Mouse (Mus musculus) lung, adult 2 months (tissue): ENCODE results near the gene Cd19. TPM values are rescaled to one million over a fixed set of nuclear protein-coding genes. Genes with fewer than 3 reads are reported as not detected.
"Not testable (repeated sequence)": the region's sequence is repeated elsewhere in the genome, so short reads cannot be mapped to it uniquely, and the experiment has no call there.

Experiments used
- DNase-seq: peaks from one replicate; pipeline ENCODE4 v3.0.0; 2022
- H3K4me1 ChIP-seq: fragments of 200-500 bp; 2 replicates; pipeline ENCODE4 v1.6.1; 2011; ENCODE audit warnings: low read length; ENCODE audit not compliant: control insufficient read depth, insufficient read depth
- H3K4me3 ChIP-seq: fragments of 200-500 bp; replicated peaks from 2 replicates; pipeline ENCODE3; 2011; ENCODE audit warnings: low read depth, mild to moderate bottlenecking, control low read depth, low read length; ENCODE audit errors: extremely low read depth
- CTCF ChIP-seq: fragments of 200-500 bp; IDR thresholded peaks from 2 replicates; pipeline ENCODE4 v1.5.1; 2011; ENCODE audit warnings: mild to moderate bottlenecking, low read length, control low read depth; ENCODE audit not compliant: insufficient read depth
- POLR2A ChIP-seq: fragments of 200-500 bp; IDR thresholded peaks from 2 replicates; pipeline ENCODE4 v1.6.1; 2011; ENCODE audit warnings: low read depth, mild to moderate bottlenecking, control low read depth, low read length, borderline replicate concordance; ENCODE audit errors: extremely low read depth
- WGBS: fragments of 180-500 bp; shearing (Covaris S2); methylation state at CpG from one replicate; pipeline ENCODE4 v1.1.7; 2018; 5-methylcytosine and 5-hydroxymethylcytosine counted together
- polyA plus RNA-seq: library from polyadenylated mRNA; depleted of rRNA; stranded (reverse); fragments of >200 nt; gene quantifications from 2 replicates; pipeline ENCODE4 v1.2.3, GENCODE M21; 2012

The Cd19 gene
- polyA plus RNA-seq, 1 experiment: 20.6 TPM

DNA sequence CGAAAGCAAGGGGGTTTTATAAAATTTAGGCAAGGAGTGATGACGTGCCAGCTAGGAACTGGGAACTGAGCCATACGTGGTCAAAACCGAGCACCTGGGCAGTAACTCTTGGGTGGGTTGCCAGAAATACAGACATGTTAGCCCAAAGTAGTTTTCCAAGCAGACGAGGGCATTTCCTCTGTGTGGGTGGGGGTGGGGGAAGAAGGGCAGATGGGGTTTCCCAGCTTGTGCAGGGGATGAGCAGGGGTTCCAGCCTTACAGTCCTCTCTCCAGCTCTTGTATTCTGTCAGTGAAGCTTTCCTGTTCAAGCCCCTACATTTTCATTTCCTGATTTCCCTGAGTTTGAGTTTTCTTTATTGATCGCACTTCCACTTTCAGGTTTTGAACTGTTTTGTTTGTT, 9.5 kb upstream of the Cd19 start:
- DNase-seq: no peak
- WGBS: 70% methylated on average over 6 of the region's 6 CpGs
- H3K4me1 ChIP-seq: peaks cover 5% of the 10 kb centered on the region
- H3K4me3 ChIP-seq: no peak overlapping the region
- TF ChIP-seq POLR2A (no peak), CTCF (no peak)

DNA sequence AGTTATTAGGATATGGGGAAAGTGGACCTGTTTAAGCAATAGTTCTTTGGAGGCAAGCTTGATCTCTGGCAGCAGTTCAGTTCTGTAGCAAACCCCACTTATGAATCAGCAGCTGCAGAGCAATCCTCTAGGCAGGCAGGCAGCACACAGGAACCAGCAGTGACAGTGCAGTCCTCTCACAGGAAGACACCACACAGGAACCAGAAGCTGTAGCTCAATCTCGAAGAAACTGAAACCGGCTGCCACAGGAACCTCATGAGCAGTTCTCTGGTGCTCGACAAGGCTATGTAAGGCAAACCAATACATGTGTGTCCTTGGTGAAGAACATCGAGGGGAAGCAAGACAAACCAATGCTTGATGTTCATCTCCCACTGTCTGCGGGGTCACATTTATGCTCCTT, 7.1 kb upstream of the Cd19 start:
- WGBS: 76% methylated on average over 5 of the region's 5 CpGs
- TF ChIP-seq POLR2A (no peak), CTCF (no peak)

DNA sequence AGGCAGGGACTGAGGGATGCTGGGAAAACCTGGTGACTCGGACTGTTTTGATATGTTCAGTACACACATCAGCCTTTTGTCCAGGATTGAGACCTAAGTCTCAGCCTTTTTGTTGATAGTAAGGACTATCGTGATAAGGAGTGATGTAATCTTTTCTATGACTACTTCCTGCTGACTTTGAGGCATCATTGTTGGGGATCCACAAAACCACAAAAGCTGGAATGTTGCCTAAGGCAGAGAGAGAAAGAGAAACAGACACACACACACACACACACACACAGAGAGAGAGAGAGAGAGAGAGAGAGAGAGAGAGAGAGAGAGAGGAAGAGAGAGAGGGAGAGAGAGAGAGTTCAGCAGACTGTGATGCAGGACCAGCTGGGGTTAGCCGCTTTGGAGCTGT, 3.8 kb upstream of the Cd19 start:
- WGBS: 22% methylated on average over 3 of the region's 3 CpGs
- no peak overlapping the region for H3K4me3 ChIP-seq
- TF ChIP-seq POLR2A (no peak), CTCF (no peak)
- no peak for DNase-seq
- H3K4me1 ChIP-seq: no peaks in the 10 kb centered on the region

More for the DNA sequence above, 7.1 kb upstream of the Cd19 start:
- H3K4me1 ChIP-seq: no peaks in the 10 kb centered on the region
- no peak overlapping the region for H3K4me3 ChIP-seq
- DNase-seq: no peak

DNA sequence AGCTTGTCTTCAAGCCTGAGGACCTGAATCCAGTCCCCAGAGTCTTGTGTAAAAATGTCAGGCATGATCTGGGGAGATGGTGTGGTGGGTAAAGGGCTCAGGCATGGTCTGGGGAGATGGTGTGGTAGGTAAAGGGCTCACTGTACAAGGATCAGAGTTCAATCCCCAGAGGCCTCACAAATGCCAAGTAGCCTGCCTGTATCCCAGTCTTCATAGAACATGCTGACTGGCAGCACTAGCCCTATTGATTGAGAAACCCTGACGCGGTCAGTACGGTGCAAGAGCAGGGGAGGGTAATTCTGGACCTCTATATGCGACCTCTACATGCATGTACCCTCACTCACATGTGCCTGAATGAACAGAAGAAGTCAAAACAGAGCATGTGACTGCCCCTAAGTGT, 2.9 kb upstream of the Cd19 start:
- Histone ChIP-seq H3K4me3 (no peak overlapping the region), H3K4me1 (no peaks in the 10 kb centered on the region)
- WGBS: 89% methylated on average over 4 of the region's 4 CpGs
- TF ChIP-seq POLR2A (no peak), CTCF (no peak)
- DNase-seq: no peak

DNA sequence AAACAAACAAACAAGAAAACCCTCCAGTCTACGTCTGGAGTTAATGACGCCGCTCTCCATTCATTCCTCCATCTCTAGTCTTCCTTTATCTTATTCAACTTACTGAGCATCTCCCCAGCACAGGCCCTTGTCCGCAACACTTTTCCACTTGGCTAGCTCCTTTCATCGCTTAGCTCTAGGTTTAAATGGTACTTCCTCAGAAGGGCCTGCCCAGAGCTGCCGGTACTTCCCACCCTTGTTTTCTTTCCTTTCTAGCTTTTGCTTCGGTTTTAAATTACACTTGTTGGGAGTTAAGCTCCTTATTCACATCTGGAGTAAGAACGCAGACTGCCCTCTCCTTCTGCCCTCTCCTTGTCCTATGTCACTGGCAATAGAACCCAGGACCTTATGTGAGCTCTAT, 2.4 kb upstream of the Cd19 start:
- Histone ChIP-seq H3K4me3 (no peak overlapping the region), H3K4me1 (no peaks in the 10 kb centered on the region)
- no peak for DNase-seq
- 65% methylated on average over 8 of the region's 8 CpGs for WGBS
- TF ChIP-seq POLR2A (no peak), CTCF (no peak)

DNA sequence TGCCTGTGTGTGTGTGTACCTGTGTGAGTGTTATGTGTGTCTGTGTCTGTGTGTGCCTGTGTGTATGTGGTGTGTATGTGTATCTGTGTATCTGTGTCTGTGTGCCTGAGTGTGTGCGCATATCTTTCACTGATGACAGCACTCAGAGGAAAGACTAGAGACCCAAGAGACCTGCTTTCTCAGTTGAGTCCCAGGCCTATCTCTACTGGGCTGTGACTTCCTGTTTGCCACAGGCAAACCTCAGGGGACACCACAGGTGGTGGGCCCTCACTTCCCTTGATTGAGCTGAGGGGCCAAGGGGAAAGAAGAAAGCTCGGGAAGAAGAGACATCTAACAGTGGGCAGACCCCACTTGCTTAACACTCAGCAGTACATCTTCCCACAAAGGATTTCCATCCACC, 1.9 kb upstream of the Cd19 start:
- H3K4me1 ChIP-seq: no peaks in the 10 kb centered on the region
- no peak for TF ChIP-seq CTCF
- H3K4me3 ChIP-seq: no peak overlapping the region
- no peak for DNase-seq
- WGBS: 65% methylated on average over 2 of the region's 2 CpGs

DNA sequence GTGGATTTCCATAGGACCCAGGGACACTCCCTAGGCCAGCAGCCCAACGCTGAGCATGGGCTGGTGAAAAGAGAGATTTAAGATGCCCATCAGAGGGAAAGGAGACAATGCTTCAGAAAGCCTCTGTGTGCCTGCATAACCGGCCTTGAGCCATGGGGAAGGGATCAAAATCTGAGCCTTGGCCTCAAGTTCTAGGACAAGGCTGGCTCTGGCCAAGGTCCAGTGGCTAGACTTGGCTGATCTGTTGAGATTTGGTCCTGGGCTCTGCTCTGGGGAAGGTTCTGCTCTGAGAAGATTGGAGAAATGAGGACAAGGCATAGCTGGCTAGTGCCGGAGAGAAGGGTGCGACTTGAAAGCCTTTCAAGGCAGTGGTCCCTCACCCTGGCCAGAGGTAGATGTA, 3.6 kb downstream of the Cd19 start:
- WGBS: 94% methylated on average over 4 of the region's 4 CpGs
- Histone ChIP-seq H3K4me3 (no peak overlapping the region), H3K4me1 (no peaks in the 10 kb centered on the region)
- TF ChIP-seq POLR2A: no peak
- TF ChIP-seq CTCF: no peak
- no peak for DNase-seq

DNA sequence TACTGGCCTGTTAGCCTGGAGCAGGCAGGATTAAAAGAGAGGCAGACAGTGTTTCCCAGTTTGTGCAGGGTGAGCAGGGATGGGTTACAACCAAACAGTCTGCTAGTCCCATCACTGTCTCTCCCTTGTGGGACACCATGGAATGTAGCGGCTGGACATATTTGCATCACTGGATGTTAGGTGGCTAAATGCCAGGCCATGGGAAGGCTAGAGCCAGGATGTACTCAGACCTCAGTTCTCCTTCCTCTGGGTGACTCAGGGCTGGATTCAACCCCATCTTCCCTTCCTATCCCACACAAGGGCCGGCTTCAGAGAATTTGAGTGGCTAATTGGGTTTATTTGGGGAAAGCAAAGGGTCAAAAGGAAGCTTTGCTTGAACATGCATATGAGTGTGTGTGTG, 6.0 kb downstream of the Cd19 start:
- no peak for TF ChIP-seq CTCF
- TF ChIP-seq POLR2A: no peak
- 72% methylated on average over 2 of the region's 2 CpGs for WGBS
- no peak for DNase-seq
- no peaks in the 10 kb centered on the region for H3K4me1 ChIP-seq
- no peak overlapping the region for H3K4me3 ChIP-seq

DNA sequence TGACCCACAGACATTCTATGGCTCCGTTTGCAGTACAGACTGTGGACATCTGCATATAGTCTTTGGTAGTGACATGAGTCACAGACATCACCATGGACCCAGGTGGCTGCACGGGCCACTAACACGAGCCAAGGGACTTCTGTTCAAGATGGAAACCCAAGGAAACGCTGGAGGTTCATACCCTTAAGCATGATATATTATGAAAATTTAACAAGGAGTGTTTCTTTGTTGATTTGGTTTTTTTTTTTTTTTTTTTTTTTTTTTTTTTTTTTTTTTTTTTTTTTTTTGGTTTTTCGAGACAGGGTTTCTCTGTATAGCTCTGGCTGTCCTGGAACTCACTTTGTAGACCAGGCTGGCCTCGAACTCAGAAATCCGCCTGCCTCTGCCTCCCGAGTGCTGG, 12.2 kb downstream of the Cd19 start:
- H3K4me3 ChIP-seq, DNase-seq, H3K4me1 ChIP-seq: not testable (repeated sequence)
- WGBS: 74% methylated on average over 8 of the region's 8 CpGs

DNA sequence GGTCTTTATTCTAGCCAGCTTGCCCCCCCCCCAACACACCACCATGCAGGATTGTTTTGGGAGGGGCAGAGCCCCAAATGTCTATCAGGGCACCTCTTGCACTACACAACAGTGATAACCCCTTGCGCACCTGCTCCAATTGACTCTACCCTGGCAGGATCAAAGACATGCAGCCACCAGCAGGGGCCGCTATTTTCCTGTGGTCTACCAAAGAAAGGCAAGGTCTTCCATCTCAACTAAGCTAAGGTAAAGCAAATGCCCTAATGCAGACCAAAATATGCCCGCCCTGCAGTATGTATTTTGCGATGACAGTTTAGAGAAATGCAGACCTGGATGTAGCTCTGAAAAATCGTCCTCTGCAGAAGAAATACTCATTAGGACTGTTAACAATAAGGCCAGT, 15.1 kb downstream of the Cd19 start:
- no peak overlapping the region for H3K4me3 ChIP-seq
- DNase-seq: peak; percentile 78
- 8% methylated on average over 5 of the region's 5 CpGs for WGBS

DNA sequence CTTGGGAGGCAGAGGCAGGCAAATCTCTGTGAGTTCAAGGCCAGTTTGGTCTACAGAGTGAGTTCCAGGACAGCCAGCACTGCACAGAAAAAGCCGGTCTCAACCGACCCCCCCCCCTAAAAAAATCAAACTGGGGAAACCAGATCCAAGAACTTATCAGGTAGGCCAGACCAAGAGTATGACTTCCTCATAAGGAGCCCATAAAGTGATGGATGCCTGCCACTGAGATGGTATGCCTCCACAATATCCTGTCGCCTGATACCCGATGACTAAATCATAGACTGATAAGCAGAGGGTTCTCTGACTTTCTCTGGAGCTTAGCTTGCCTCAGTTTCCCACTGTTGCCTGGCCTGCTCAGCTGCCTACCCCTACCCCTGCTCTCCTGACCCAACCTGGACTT, 16.9 kb downstream of the Cd19 start:
- WGBS: 88% methylated on average over 4 of the region's 4 CpGs
- Histone ChIP-seq H3K4me3 (no peak overlapping the region), H3K4me1 (peaks cover 5% of the 10 kb centered on the region; the same call in 1 of the 2 replicates)
- no peak for TF ChIP-seq CTCF
- no peak for TF ChIP-seq POLR2A
- DNase-seq: no peak

More for the DNA sequence above, 15.1 kb downstream of the Cd19 start:
- peaks cover 5% of the 10 kb centered on the region; the same call in 1 of the 2 replicates for H3K4me1 ChIP-seq
- TF ChIP-seq CTCF (peak; percentile 86), POLR2A (no peak)

DNA sequence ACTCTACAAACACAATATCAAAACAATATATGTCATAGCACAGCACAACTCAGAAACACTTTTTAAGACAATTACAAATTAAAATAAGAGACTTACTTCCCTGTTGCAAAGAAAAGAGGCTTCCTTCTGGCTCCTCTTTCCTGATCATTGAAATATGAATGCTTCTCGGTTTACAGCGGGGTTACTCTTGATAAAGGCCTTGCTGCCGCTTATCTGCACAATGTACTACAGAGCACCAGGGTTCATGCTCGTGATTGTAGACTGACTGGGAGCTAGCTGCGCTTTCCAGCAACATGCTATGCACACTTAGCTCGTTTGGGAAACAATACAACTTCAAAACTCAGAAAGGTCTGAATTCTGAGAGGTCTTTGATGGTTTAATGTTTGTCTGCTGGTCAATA, 17.5 kb downstream of the Cd19 start:
- no peak for TF ChIP-seq CTCF
- no peak for TF ChIP-seq POLR2A
- WGBS: 60% methylated on average over 6 of the region's 6 CpGs
- H3K4me3 ChIP-seq: no peak overlapping the region
- peaks cover 5% of the 10 kb centered on the region; the same call in 1 of the 2 replicates for H3K4me1 ChIP-seq
- DNase-seq: no peak
